Mouse (Mus musculus): ENCODE measurements around the gene Slc7a11.

DNA sequence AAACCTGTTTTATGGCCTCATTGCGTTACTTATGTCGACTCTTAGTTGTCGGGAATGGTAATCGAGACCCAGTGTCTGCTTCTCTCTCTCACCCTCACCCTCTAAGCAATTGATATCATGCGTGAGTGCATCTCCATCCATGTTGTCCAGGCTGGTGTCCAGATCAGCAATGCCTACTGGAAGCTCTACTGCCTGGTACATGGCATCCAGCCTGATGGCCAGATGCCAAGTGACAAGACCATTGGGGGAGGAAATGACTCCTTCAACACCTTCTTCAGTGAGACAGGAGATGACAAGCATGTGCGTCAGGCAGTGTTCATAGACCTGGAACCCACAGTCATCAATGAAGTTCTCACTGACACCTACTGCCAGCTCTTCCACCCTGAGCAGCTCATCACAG is 73.6 kb downstream of the Slc7a11 start:
- TF ChIP-seq POLR2A (IDR thresholded peaks at IDR 0.05; ENCODE audit: borderline replicate concordance, control insufficient read depth, low read depth, low read length): no peak
- no peak for TF ChIP-seq CTCF (IDR thresholded peaks at IDR 0.05; ENCODE audit: control insufficient read depth, insufficient read depth, low read length)

Data from bone marrow, adult 2 months (tissue).